ENCODE assay signal across 26 mouse cellular contexts in genomic region chrX:102812311-102812710, GRCm38 (mm10). TPM values are rescaled to one million over a fixed set of nuclear protein-coding genes. Genes with fewer than 3 reads are reported as not detected.
DNase-seq lines count a peak whose midpoint lies in the region; ATAC-seq lines count a peak whose summit lies in the region.
"Had no signal": no experiment of that assay in that cellular context is flagged by ENCODE, and none has a peak within 500 bp of the region (broad histone marks: within the 10 kb centered on the region; RNA-seq: fewer than 3 reads in every experiment).

No protein-coding gene starts in this region.

- WGBS in liver, embryonic 11.5 days = 51% methylated on average over 4 of the region's 4 CpGs

- ATAC-seq in liver, embryonic 11.5 days (replicated peaks; ENCODE audit: low FRiP score) = no peak
- ATAC-seq: activated CD4-positive, CD25-positive, alpha-beta regulatory T cell, adult 4 months; CD4-positive, CD25-positive, alpha-beta regulatory T cell, adult 4 months; Patski had no signal

- H3K9me3 ChIP-seq in liver, embryonic 11.5 days (ENCODE audit: control insufficient read depth, low read length) = no peaks in the 10 kb centered on the region
- H3K9me3 ChIP-seq: G1E had no signal

- H3K9ac ChIP-seq in liver, embryonic 11.5 days (ENCODE audit: low read depth, low read length) = no peak overlapping the region

- no peak overlapping the region for H3K4me2 ChIP-seq in liver, embryonic 11.5 days

- peak; percentile 18 for DNase-seq in heart, adult 11 months
- DNase-seq in heart, adult 18-20 months = no peak
- DNase-seq in MEL-GATA-1-ER (ENCODE audit: extremely low read depth, low read depth) = peak; percentile 92
- DNase-seq in liver, embryonic 11.5 days (ENCODE audit: low spot score) = no peak
- DNase-seq: adrenal gland, adult 2 months; adrenal gland, adult 8-10 months; adrenal gland, postnatal 10 days; adrenal gland, postnatal 14 days; adrenal gland, postnatal 25 days; adrenal gland, postnatal 36 days; B cell, adult 2 months; cerebellum, adult 11 months; cerebellum, adult 11-12 months; cerebellum, adult 18-20 months; cerebellum, adult 2 months had no signal

- no peaks in the 10 kb centered on the region for H3K36me3 ChIP-seq in liver, embryonic 11.5 days (ENCODE audit: control insufficient read depth, insufficient read depth, low read length)
- H3K36me3 ChIP-seq: G1E had no signal

- H3K27me3 ChIP-seq in liver, embryonic 11.5 days (replicated peaks; ENCODE audit: control insufficient read depth, insufficient read depth, low read length) = no peaks in the 10 kb centered on the region; the same call in 1 of the 2 replicates
- H3K27me3 ChIP-seq: CH12.LX had no signal

- H3K4me3 ChIP-seq in liver, embryonic 11.5 days (ENCODE audit: low read depth, low read length) = no peak overlapping the region

- no peaks in the 10 kb centered on the region for H3K4me1 ChIP-seq in liver, embryonic 11.5 days (replicated peaks; ENCODE audit: control insufficient read depth, insufficient read depth, low read length)

- H3K27ac ChIP-seq in liver, embryonic 11.5 days (ENCODE audit: low read depth, low read length) = no peak overlapping the region

RNA-seq across cellular contexts. Expression of gene Dmrtc1c1, which starts 9.5 kb away (rescaled TPM):
- not detected for total RNA-seq in heart, adult 18-20 months (2021)
- not detected in 2 replicates for polyA plus RNA-seq in liver, embryonic 11.5 days (2014; fragmentation: Nextera tagmentation; extraction: Ambion mirVana)
- total RNA-seq: adrenal gland, adult 18-20 months; adrenal gland, adult 2 months; adrenal gland, adult 8-10 months; adrenal gland, postnatal 10 days; adrenal gland, postnatal 14 days; adrenal gland, postnatal 25 days; adrenal gland, postnatal 36 days; adrenal gland, postnatal 4 days; CH12.LX; G1E; MEL had no signal
- polyA plus RNA-seq: activated CD4-positive, CD25-positive, alpha-beta regulatory T cell, adult 4 months; adrenal gland, adult 2 months; brain, embryonic 14.5 days; C2C12; CD4-positive, CD25-positive, alpha-beta regulatory T cell, adult 4 months; cerebellum, adult 2 months; G1E; Patski had no signal

RNA-seq across cellular contexts. Expression of gene Dmrtc1c2, which starts 42.1 kb away (rescaled TPM):
- not detected for total RNA-seq in heart, adult 18-20 months (2021)
- not detected in 2 replicates for polyA plus RNA-seq in liver, embryonic 11.5 days (2014; fragmentation: Nextera tagmentation; extraction: Ambion mirVana)
- total RNA-seq: adrenal gland, adult 18-20 months; adrenal gland, adult 2 months; adrenal gland, adult 8-10 months; adrenal gland, postnatal 10 days; adrenal gland, postnatal 14 days; adrenal gland, postnatal 25 days; adrenal gland, postnatal 36 days; adrenal gland, postnatal 4 days; CH12.LX; G1E; MEL had no signal
- polyA plus RNA-seq: activated CD4-positive, CD25-positive, alpha-beta regulatory T cell, adult 4 months; adrenal gland, adult 2 months; brain, embryonic 14.5 days; C2C12; CD4-positive, CD25-positive, alpha-beta regulatory T cell, adult 4 months; cerebellum, adult 2 months; G1E; Patski had no signal

RNA-seq across cellular contexts. Expression of gene 1700031F05Rik, which starts 55.5 kb away (rescaled TPM):
- total RNA-seq in heart, adult 18-20 months (2021) = not detected
- not detected in 2 replicates for polyA plus RNA-seq in liver, embryonic 11.5 days (2014; fragmentation: Nextera tagmentation; extraction: Ambion mirVana)
- total RNA-seq: adrenal gland, adult 18-20 months; adrenal gland, adult 2 months; adrenal gland, adult 8-10 months; adrenal gland, postnatal 10 days; adrenal gland, postnatal 14 days; adrenal gland, postnatal 25 days; adrenal gland, postnatal 36 days; adrenal gland, postnatal 4 days; CH12.LX; ES-E14; G1E; MEL had no signal
- polyA plus RNA-seq: adrenal gland, adult 2 months; brain, embryonic 14.5 days; C2C12; CD4-positive, CD25-positive, alpha-beta regulatory T cell, adult 4 months; cerebellum, adult 2 months; G1E; Patski had no signal

Comparison
In these comparisons a context has a peak if more than half of its experiments do, and no peak if none do; other contexts are left out.
1. DNase-seq: peak in heart, adult 11 months (single experiment) and MEL-GATA-1-ER (single experiment); none in heart, adult 18-20 months (0 of 2) and liver, embryonic 11.5 days (single experiment).